Mouse (Mus musculus) effector memory CD4-positive, alpha-beta T cell, adult 7 months (primary cell): ENCODE data around the gene Ccdc9. TPM values are rescaled to one million over a fixed set of nuclear protein-coding genes. Genes with fewer than 3 reads are reported as not detected.

Experiments
- polyA plus RNA-seq: library from polyadenylated mRNA; unstranded; fragments of 100-300 nt; shearing (Covaris generic); gene quantifications from one replicate; pipeline ENCODE4 v1.2.1, GENCODE M21; 2017

Gene Ccdc9
- 97.9 TPM for polyA plus RNA-seq

DNA sequence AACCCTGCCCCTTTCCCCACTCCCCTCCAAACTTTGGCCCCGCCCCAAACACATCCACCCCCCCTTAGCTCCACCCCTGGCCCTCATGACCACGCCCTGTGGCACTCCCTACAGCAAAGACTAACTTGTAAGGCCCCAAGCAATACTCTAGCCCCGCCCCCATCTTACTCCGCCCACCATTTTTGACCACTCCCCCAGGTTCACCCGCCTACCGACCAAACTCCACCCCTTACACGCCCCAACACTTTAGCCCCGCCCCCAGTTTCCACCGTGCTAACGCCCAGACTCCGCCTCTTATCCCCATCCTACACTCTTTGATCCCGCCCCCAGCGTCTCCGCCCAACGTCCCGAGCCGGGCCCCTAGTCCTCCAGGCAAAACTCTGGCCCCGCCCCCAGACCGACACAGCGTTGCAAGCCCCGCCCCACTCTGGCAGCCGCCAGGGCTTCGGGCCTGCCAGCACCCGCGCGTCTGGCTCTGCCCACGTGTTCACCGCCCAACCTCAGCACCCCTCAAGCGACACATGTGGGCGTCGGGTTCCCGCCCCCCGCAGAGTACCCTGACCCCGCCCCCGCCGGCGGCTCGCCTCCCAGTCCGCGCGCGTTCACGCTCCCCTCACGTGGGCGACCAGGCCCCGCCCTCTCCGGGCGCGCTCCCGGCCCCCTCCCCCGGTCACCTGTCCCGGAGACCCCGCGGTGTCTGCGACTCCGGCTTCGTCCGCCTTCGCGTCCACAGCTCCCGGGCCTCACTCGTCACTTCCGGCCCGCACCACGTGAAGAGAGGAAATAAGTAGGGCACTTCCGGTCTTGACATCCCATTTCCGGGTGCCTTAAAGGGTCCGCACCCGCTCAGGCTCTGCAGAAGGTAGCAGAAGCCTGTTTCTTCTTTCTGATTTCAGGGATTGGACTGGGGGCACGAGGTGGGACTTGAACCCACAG, at the start of gene Ccdc9:
Gene Ccdc9 (minus strand): TSS at position 770 of the 936 bp plus-strand sequence.

DNA sequence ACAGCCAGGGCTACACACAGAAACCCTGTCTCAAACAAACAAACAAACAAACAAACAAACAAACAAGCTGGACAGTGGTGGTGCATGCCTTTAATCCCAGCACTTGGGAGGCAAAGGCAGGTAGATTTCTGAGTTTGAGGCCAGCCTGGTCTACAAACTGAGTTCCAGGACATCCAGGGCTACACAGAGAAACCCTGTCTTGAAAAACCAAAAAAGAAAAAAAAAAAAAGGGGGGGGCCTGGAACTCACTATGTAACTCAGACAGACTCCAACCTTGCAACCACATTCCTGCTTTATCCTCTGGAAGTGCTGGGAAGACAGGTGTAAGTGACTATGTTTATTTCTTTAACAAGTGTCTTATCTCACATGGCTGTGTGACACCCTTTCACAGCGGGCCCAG, 21.5 kb upstream of the Ccdc9 start, which contains the start of gene Bbc3:
Gene Bbc3 (plus strand): TSS at position 301 of the 400 bp plus-strand sequence.

DNA sequence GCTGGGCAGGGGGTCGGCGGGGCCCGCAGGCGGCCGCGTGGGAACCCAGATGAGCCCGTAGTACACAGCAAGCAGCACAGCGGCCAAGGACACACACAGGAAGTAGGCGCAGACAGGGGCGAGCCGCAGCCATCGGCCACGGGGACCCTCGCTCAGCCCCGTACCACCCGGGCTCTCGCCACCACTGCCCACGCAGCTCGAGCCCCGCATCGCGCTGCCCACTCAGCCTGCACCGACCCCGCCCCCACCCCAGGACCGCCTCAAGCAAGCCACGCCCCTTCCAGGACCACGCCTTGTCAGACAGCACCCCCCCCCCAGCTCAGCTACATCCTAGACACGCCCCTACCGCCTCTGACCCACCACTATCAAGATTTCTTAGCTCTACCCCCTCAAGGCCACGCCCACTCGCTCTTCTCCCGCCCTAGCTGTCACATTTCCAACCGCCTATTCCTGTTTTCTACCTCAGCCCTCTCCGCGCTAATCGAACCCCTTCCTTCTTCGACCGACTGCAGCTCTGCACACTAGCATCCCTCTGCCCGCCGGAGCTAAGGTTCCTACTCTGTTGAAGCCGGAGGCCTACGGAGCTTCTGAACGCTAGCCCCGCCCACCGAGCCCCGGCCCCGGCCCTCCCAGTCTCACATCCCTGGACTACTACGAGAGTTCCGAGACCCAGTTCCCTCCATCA, 13.4 kb downstream of the Ccdc9 start, which contains the start of gene Inafm1:
Gene Inafm1 (minus strand): TSS at position 537 of the 685 bp plus-strand sequence.

DNA sequence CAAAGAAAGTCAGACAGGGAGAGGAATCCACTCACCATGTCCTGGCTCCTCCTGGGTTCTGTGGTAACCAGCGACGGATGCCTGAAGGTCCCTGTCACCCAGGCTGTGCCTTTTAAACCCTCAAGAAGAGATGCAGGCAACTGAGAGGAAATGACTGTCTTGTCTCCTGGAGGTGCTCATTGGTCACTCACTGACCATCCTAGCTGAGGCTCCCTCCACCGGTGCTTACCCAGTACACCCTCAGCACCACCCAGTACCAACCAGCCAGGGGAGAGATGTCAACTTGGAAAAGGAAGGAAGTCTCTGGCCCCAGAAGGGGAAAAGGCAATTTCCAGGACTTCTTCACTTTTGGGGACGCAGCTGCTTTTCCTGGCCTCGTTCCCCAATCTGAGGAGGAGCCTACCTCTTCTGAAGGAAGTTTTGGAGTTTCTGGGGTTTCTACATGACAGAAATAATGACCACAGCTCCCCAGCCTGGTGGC, 27.4 kb downstream of the Ccdc9 start, which contains the start of gene C5ar1:
Gene C5ar1 (minus strand): TSS at position 431 of the 481 bp plus-strand sequence.

DNA sequence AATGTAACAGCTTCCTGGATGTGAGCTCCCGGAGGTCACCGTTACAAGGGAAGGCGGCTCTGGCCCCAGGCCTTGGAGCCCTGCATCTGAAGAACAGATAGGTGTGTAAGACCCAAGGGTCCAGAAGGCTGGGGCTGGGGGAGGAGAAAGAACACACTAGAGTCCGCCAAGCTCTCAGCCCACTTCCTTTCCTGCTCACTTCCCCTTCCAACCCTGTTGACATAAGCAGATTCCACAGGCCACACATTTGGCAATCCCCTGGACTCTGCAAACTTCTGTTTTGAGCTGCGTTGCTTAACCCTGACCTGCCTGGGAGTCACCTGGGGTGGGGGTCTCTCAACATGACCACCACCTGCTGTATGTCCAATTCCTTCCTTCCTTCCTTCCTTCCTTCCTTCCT, 42.5 kb downstream of the Ccdc9 start, which contains the start of gene C5ar2:
Gene C5ar2 (minus strand): TSS at position 88 of the 400 bp plus-strand sequence.

Other genes with a start within 250 kb of the Ccdc9 start
- gene Bicra, start 238.9 kb downstream of the Ccdc9 start, polyA plus RNA-seq = 5.0 TPM
- gene Zfp541, start 225.0 kb downstream of the Ccdc9 start, polyA plus RNA-seq = 0.49 TPM
- 297 TPM for gene Napa, start 188.3 kb downstream of the Ccdc9 start, polyA plus RNA-seq
- gene Kptn, start 166.9 kb downstream of the Ccdc9 start, polyA plus RNA-seq = 25.8 TPM
- gene Slc8a2, start 157.0 kb downstream of the Ccdc9 start, polyA plus RNA-seq = not detected
- 44.3 TPM for gene Meis3, start 111.7 kb downstream of the Ccdc9 start, polyA plus RNA-seq
- 18.6 TPM for gene Dhx34, start 64.8 kb downstream of the Ccdc9 start, polyA plus RNA-seq
- not detected for gene C5ar2, start 42.6 kb downstream of the Ccdc9 start, polyA plus RNA-seq
- not detected for gene C5ar1, start 27.3 kb downstream of the Ccdc9 start, polyA plus RNA-seq
- 2.8 TPM for gene Inafm1, start 13.2 kb downstream of the Ccdc9 start, polyA plus RNA-seq
- gene Bbc3, start 21.6 kb upstream of the Ccdc9 start, polyA plus RNA-seq = 74.6 TPM
- 104 TPM for gene Sae1, start 101.0 kb upstream of the Ccdc9 start, polyA plus RNA-seq
- gene Zc3h4, start 114.1 kb upstream of the Ccdc9 start, polyA plus RNA-seq = 16.5 TPM
- 74.5 TPM for gene Tmem160, start 166.0 kb upstream of the Ccdc9 start, polyA plus RNA-seq
- gene Npas1, start 190.9 kb upstream of the Ccdc9 start, polyA plus RNA-seq = 0.27 TPM